Mouse (Mus musculus): ENCODE results near the gene Qrich2. TPM values are rescaled to one million over a fixed set of nuclear protein-coding genes. Genes with fewer than 3 reads are reported as not detected.

The Qrich2 gene
- polyA plus RNA-seq, 1 experiment from 2014 or later: 0.14 TPM

GRCm38 (mm10) chr11:116491338-116491737 lies 25.3 kb upstream of the Qrich2 start:
- no peak overlapping the region for H3K4me3 ChIP-seq (ENCODE audit: low read depth, low read length)
- no peaks in the 10 kb centered on the region for H3K9me3 ChIP-seq (ENCODE audit: control insufficient read depth)
- H3K27me3 ChIP-seq (replicated peaks; ENCODE audit: control insufficient read depth, insufficient read depth, low read length): no peaks in the 10 kb centered on the region
- H3K9ac ChIP-seq (ENCODE audit: low read depth, low read length): no peak overlapping the region
- peaks cover 11% of the 10 kb centered on the region for H3K36me3 ChIP-seq (ENCODE audit: control insufficient read depth, insufficient read depth)
- no peak for ATAC-seq
- no peaks in the 10 kb centered on the region for H3K4me1 ChIP-seq (replicated peaks; ENCODE audit: control insufficient read depth, insufficient read depth, low read length)
- peak; percentile 48 for TF ChIP-seq CTCF (IDR thresholded peaks at IDR 0.05; ENCODE audit: low read depth)
- WGBS: 61% methylated on average over 6 of the region's 6 CpGs
- H3K27ac ChIP-seq (ENCODE audit: low read depth, low read length): peak overlapping the region; percentile 96; the same call in 1 of the 2 replicates
- peak overlapping the region; percentile 75; the same call in 1 of the 2 replicates for H3K4me2 ChIP-seq (replicated peaks; ENCODE audit: low read depth)

GRCm38 (mm10) chr11:116490232-116491107 lies 24.4 kb upstream of the Qrich2 start:
- Histone ChIP-seq H3K27ac (ENCODE audit: low read depth, low read length) (peak overlapping the region; percentile 96), H3K4me1 (replicated peaks; ENCODE audit: control insufficient read depth, insufficient read depth, low read length) (no peaks in the 10 kb centered on the region), H3K9me3 (ENCODE audit: control insufficient read depth) (no peaks in the 10 kb centered on the region), H3K36me3 (ENCODE audit: control insufficient read depth, insufficient read depth) (peaks cover 19% of the 10 kb centered on the region), H3K9ac (ENCODE audit: low read depth, low read length) (peak overlapping the region; percentile 96), H3K4me3 (ENCODE audit: low read depth, low read length) (peak overlapping the region; percentile 93), H3K4me2 (replicated peaks; ENCODE audit: low read depth) (peak overlapping the region; percentile 75), H3K27me3 (replicated peaks; ENCODE audit: control insufficient read depth, insufficient read depth, low read length) (no peaks in the 10 kb centered on the region)
- WGBS: under 1% methylated on average over 62 of the region's 62 CpGs
- ATAC-seq: peak; percentile 75
- no peak for TF ChIP-seq CTCF (IDR thresholded peaks at IDR 0.05; ENCODE audit: low read depth)

- under 1% methylated on average over 38 of the region's 39 CpGs for WGBS
- TF ChIP-seq CTCF (IDR thresholded peaks at IDR 0.05; ENCODE audit: low read depth): 0 out of 2 replicates have a peak, but pooled peaks have one; percentile 5
- peak; percentile 5; the same call in 1 of the 2 replicates for ATAC-seq
Measured at GRCm38 (mm10) chr11:116489771-116490231, 23.8 kb upstream of the Qrich2 start.

GRCm38 (mm10) chr11:116488693-116489375 lies 22.8 kb upstream of the Qrich2 start:
- TF ChIP-seq CTCF (IDR thresholded peaks at IDR 0.05; ENCODE audit: low read depth): peak; percentile 76
- H3K27ac ChIP-seq (ENCODE audit: low read depth, low read length): peak overlapping the region; percentile 96
- no peaks in the 10 kb centered on the region for H3K4me1 ChIP-seq (replicated peaks; ENCODE audit: control insufficient read depth, insufficient read depth, low read length)
- 0 out of 2 replicates have a peak overlapping the region, but pooled peaks have one; percentile 96 for H3K9ac ChIP-seq (ENCODE audit: low read depth, low read length)
- H3K27me3 ChIP-seq (replicated peaks; ENCODE audit: control insufficient read depth, insufficient read depth, low read length): no peaks in the 10 kb centered on the region
- H3K36me3 ChIP-seq (ENCODE audit: control insufficient read depth, insufficient read depth): peaks cover 36% of the 10 kb centered on the region
- H3K9me3 ChIP-seq (ENCODE audit: control insufficient read depth): no peaks in the 10 kb centered on the region
- peak overlapping the region; percentile 93 for H3K4me3 ChIP-seq (ENCODE audit: low read depth, low read length)
- peak; percentile 68 for ATAC-seq
- H3K4me2 ChIP-seq (replicated peaks; ENCODE audit: low read depth): peak overlapping the region; percentile 75
- WGBS: 30% methylated on average over 14 of the region's 14 CpGs

More at GRCm38 (mm10) chr11:116489771-116490231, 23.8 kb upstream of the Qrich2 start:
- no peaks in the 10 kb centered on the region for H3K4me1 ChIP-seq (replicated peaks; ENCODE audit: control insufficient read depth, insufficient read depth, low read length)
- H3K9ac ChIP-seq (ENCODE audit: low read depth, low read length): peak overlapping the region; percentile 96
- no peaks in the 10 kb centered on the region for H3K27me3 ChIP-seq (replicated peaks; ENCODE audit: control insufficient read depth, insufficient read depth, low read length)
- H3K4me2 ChIP-seq (replicated peaks; ENCODE audit: low read depth): peak overlapping the region; percentile 75
- H3K27ac ChIP-seq (ENCODE audit: low read depth, low read length): peak overlapping the region; percentile 96
- H3K36me3 ChIP-seq (ENCODE audit: control insufficient read depth, insufficient read depth): peaks cover 26% of the 10 kb centered on the region
- peak overlapping the region; percentile 93 for H3K4me3 ChIP-seq (ENCODE audit: low read depth, low read length)
- H3K9me3 ChIP-seq (ENCODE audit: control insufficient read depth): no peaks in the 10 kb centered on the region

GRCm38 (mm10) chr11:116488207-116488606 lies 22.2 kb upstream of the Qrich2 start:
- Histone ChIP-seq H3K9me3 (ENCODE audit: control insufficient read depth) (no peaks in the 10 kb centered on the region), H3K4me2 (replicated peaks; ENCODE audit: low read depth) (no peak overlapping the region), H3K27ac (ENCODE audit: low read depth, low read length) (no peak overlapping the region), H3K4me3 (ENCODE audit: low read depth, low read length) (no peak overlapping the region), H3K36me3 (ENCODE audit: control insufficient read depth, insufficient read depth) (peaks cover 42% of the 10 kb centered on the region), H3K4me1 (replicated peaks; ENCODE audit: control insufficient read depth, insufficient read depth, low read length) (no peaks in the 10 kb centered on the region), H3K27me3 (replicated peaks; ENCODE audit: control insufficient read depth, insufficient read depth, low read length) (no peaks in the 10 kb centered on the region), H3K9ac (ENCODE audit: low read depth, low read length) (no peak overlapping the region)
- no peak for TF ChIP-seq CTCF (IDR thresholded peaks at IDR 0.05; ENCODE audit: low read depth)
- ATAC-seq: no peak

GRCm38 (mm10) chr11:116484261-116484660 lies 18.2 kb upstream of the Qrich2 start:
- Histone ChIP-seq H3K36me3 (ENCODE audit: control insufficient read depth, insufficient read depth) (peaks cover 80% of the 10 kb centered on the region), H3K9me3 (ENCODE audit: control insufficient read depth) (no peaks in the 10 kb centered on the region), H3K4me2 (replicated peaks; ENCODE audit: low read depth) (no peak overlapping the region), H3K4me3 (ENCODE audit: low read depth, low read length) (no peak overlapping the region), H3K27ac (ENCODE audit: low read depth, low read length) (peak overlapping the region; percentile 21; the same call in 1 of the 2 replicates), H3K27me3 (replicated peaks; ENCODE audit: control insufficient read depth, insufficient read depth, low read length) (no peaks in the 10 kb centered on the region), H3K4me1 (replicated peaks; ENCODE audit: control insufficient read depth, insufficient read depth, low read length) (no peaks in the 10 kb centered on the region), H3K9ac (ENCODE audit: low read depth, low read length) (no peak overlapping the region)
- 78% methylated on average over 8 of the region's 8 CpGs for WGBS
- TF ChIP-seq CTCF (IDR thresholded peaks at IDR 0.05; ENCODE audit: low read depth): no peak
- ATAC-seq: no peak
